Mouse (Mus musculus): ENCODE results near the gene Il16. TPM values are rescaled to one million over a fixed set of nuclear protein-coding genes. Genes with fewer than 3 reads are reported as not detected.

The Il16 gene
- polyA plus RNA-seq, 1 experiment from 2014 or later, result 4.5 TPM

- Histone ChIP-seq H3K27ac (ENCODE audit: low read length) (no peak overlapping the region), H3K36me3 (ENCODE audit: control insufficient read depth, insufficient read depth, low read length) (peaks cover 3% of the 10 kb centered on the region; the same call in 1 of the 2 replicates), H3K4me2 (ENCODE audit: low read depth, low read length) (no peak overlapping the region), H3K9ac (ENCODE audit: low read length) (no peak overlapping the region), H3K4me3 (ENCODE audit: low read length) (no peak overlapping the region), H3K4me1 (replicated peaks; ENCODE audit: control insufficient read depth, insufficient read depth, low read length) (peaks cover 2% of the 10 kb centered on the region; the same call in 1 of the 2 replicates), H3K9me3 (ENCODE audit: control insufficient read depth, low read length) (no peaks in the 10 kb centered on the region), H3K27me3 (ENCODE audit: control insufficient read depth, insufficient read depth, low read depth, low read length) (no peaks in the 10 kb centered on the region)
- ATAC-seq (ENCODE audit: low read depth), result no peak
- 68% methylated on average over 2 of the region's 2 CpGs for WGBS
Measured at GRCm38 (mm10) chr7:83644761-83645160, 100.8 kb downstream of the Il16 start.

- Histone ChIP-seq H3K9ac (ENCODE audit: low read length) (no peak overlapping the region), H3K4me3 (ENCODE audit: low read length) (no peak overlapping the region), H3K36me3 (ENCODE audit: control insufficient read depth, insufficient read depth, low read length) (peaks cover 3% of the 10 kb centered on the region; the same call in 1 of the 2 replicates), H3K4me1 (replicated peaks; ENCODE audit: control insufficient read depth, insufficient read depth, low read length) (peaks cover 2% of the 10 kb centered on the region; the same call in 1 of the 2 replicates), H3K27me3 (ENCODE audit: control insufficient read depth, insufficient read depth, low read depth, low read length) (no peaks in the 10 kb centered on the region), H3K9me3 (ENCODE audit: control insufficient read depth, low read length) (no peaks in the 10 kb centered on the region), H3K27ac (ENCODE audit: low read length) (no peak overlapping the region), H3K4me2 (ENCODE audit: low read depth, low read length) (no peak overlapping the region)
- no peak for ATAC-seq (ENCODE audit: low read depth)
- WGBS, result 71% methylated on average over 6 of the region's 6 CpGs
Measured at GRCm38 (mm10) chr7:83643581-83643980, 101.9 kb downstream of the Il16 start.

GRCm38 (mm10) chr7:83641163-83641562, 104.4 kb downstream of the Il16 start:
- no peak for ATAC-seq (ENCODE audit: low read depth)
- Histone ChIP-seq H3K4me1 (replicated peaks; ENCODE audit: control insufficient read depth, insufficient read depth, low read length) (peaks cover 2% of the 10 kb centered on the region; the same call in 1 of the 2 replicates), H3K4me2 (ENCODE audit: low read depth, low read length) (no peak overlapping the region), H3K27me3 (ENCODE audit: control insufficient read depth, insufficient read depth, low read depth, low read length) (no peaks in the 10 kb centered on the region), H3K36me3 (ENCODE audit: control insufficient read depth, insufficient read depth, low read length) (peaks cover 16% of the 10 kb centered on the region), H3K9ac (ENCODE audit: low read length) (no peak overlapping the region), H3K4me3 (ENCODE audit: low read length) (no peak overlapping the region), H3K9me3 (ENCODE audit: control insufficient read depth, low read length) (no peaks in the 10 kb centered on the region), H3K27ac (ENCODE audit: low read length) (no peak overlapping the region)
- 61% methylated on average over 2 of the region's 2 CpGs for WGBS

- WGBS, result 84% methylated on average over 5 of the region's 5 CpGs
- no peaks in the 10 kb centered on the region for H3K9me3 ChIP-seq (ENCODE audit: control insufficient read depth, low read length)
- H3K27ac ChIP-seq (ENCODE audit: low read length), result no peak overlapping the region
- no peak overlapping the region for H3K4me2 ChIP-seq (ENCODE audit: low read depth, low read length)
- H3K9ac ChIP-seq (ENCODE audit: low read length), result no peak overlapping the region
- no peak overlapping the region for H3K4me3 ChIP-seq (ENCODE audit: low read length)
- peaks cover 2% of the 10 kb centered on the region; the same call in 1 of the 2 replicates for H3K4me1 ChIP-seq (replicated peaks; ENCODE audit: control insufficient read depth, insufficient read depth, low read length)
- no peak for ATAC-seq (ENCODE audit: low read depth)
- H3K27me3 ChIP-seq (ENCODE audit: control insufficient read depth, insufficient read depth, low read depth, low read length), result no peaks in the 10 kb centered on the region
- peaks cover 16% of the 10 kb centered on the region for H3K36me3 ChIP-seq (ENCODE audit: control insufficient read depth, insufficient read depth, low read length)
Measured at GRCm38 (mm10) chr7:83640581-83640980, 104.9 kb downstream of the Il16 start.

GRCm38 (mm10) chr7:83639084-83639483, 106.4 kb downstream of the Il16 start:
- no peak overlapping the region for H3K4me3 ChIP-seq (ENCODE audit: low read length)
- H3K27ac ChIP-seq (ENCODE audit: low read length), result no peak overlapping the region
- H3K27me3 ChIP-seq (ENCODE audit: control insufficient read depth, insufficient read depth, low read depth, low read length), result no peaks in the 10 kb centered on the region
- ATAC-seq (ENCODE audit: low read depth), result no peak
- H3K9me3 ChIP-seq (ENCODE audit: control insufficient read depth, low read length), result no peaks in the 10 kb centered on the region
- H3K9ac ChIP-seq (ENCODE audit: low read length), result no peak overlapping the region
- peaks cover 16% of the 10 kb centered on the region for H3K36me3 ChIP-seq (ENCODE audit: control insufficient read depth, insufficient read depth, low read length)
- peaks cover 2% of the 10 kb centered on the region; the same call in 1 of the 2 replicates for H3K4me1 ChIP-seq (replicated peaks; ENCODE audit: control insufficient read depth, insufficient read depth, low read length)
- no peak overlapping the region for H3K4me2 ChIP-seq (ENCODE audit: low read depth, low read length)
- 74% methylated on average over 3 of the region's 3 CpGs for WGBS

GRCm38 (mm10) chr7:83637781-83638583, 107.5 kb downstream of the Il16 start:
- H3K4me1 ChIP-seq (replicated peaks; ENCODE audit: control insufficient read depth, insufficient read depth, low read length), result peaks cover 5% of the 10 kb centered on the region

GRCm38 (mm10) chr7:83636425-83636824, 109.1 kb downstream of the Il16 start:
- 94% methylated on average over 8 of the region's 8 CpGs for WGBS
- no peak overlapping the region for H3K4me2 ChIP-seq (ENCODE audit: low read depth, low read length)
- H3K9ac ChIP-seq (ENCODE audit: low read length), result no peak overlapping the region
- no peak overlapping the region for H3K27ac ChIP-seq (ENCODE audit: low read length)
- no peak for ATAC-seq (ENCODE audit: low read depth)
- no peaks in the 10 kb centered on the region for H3K27me3 ChIP-seq (ENCODE audit: control insufficient read depth, insufficient read depth, low read depth, low read length)
- no peaks in the 10 kb centered on the region for H3K9me3 ChIP-seq (ENCODE audit: control insufficient read depth, low read length)
- no peak overlapping the region for H3K4me3 ChIP-seq (ENCODE audit: low read length)
- peaks cover 11% of the 10 kb centered on the region for H3K4me1 ChIP-seq (replicated peaks; ENCODE audit: control insufficient read depth, insufficient read depth, low read length)
- H3K36me3 ChIP-seq (ENCODE audit: control insufficient read depth, insufficient read depth, low read length), result peaks cover 16% of the 10 kb centered on the region

More at GRCm38 (mm10) chr7:83637781-83638583, 107.5 kb downstream of the Il16 start:
- H3K4me3 ChIP-seq (ENCODE audit: low read length), result no peak overlapping the region
- WGBS, result 86% methylated on average over 8 of the region's 8 CpGs
- no peak overlapping the region for H3K27ac ChIP-seq (ENCODE audit: low read length)
- H3K27me3 ChIP-seq (ENCODE audit: control insufficient read depth, insufficient read depth, low read depth, low read length), result no peaks in the 10 kb centered on the region
- no peak overlapping the region for H3K4me2 ChIP-seq (ENCODE audit: low read depth, low read length)
- ATAC-seq (ENCODE audit: low read depth), result no peak
- no peaks in the 10 kb centered on the region for H3K9me3 ChIP-seq (ENCODE audit: control insufficient read depth, low read length)
- no peak overlapping the region for H3K9ac ChIP-seq (ENCODE audit: low read length)
- H3K36me3 ChIP-seq (ENCODE audit: control insufficient read depth, insufficient read depth, low read length), result peaks cover 16% of the 10 kb centered on the region

GRCm38 (mm10) chr7:83635726-83636125, 109.8 kb downstream of the Il16 start:
- WGBS, result 92% methylated on average over 2 of the region's 2 CpGs
- Histone ChIP-seq H3K4me1 (replicated peaks; ENCODE audit: control insufficient read depth, insufficient read depth, low read length) (peaks cover 16% of the 10 kb centered on the region), H3K9me3 (ENCODE audit: control insufficient read depth, low read length) (no peaks in the 10 kb centered on the region), H3K9ac (ENCODE audit: low read length) (no peak overlapping the region), H3K4me3 (ENCODE audit: low read length) (no peak overlapping the region), H3K27me3 (ENCODE audit: control insufficient read depth, insufficient read depth, low read depth, low read length) (no peaks in the 10 kb centered on the region), H3K4me2 (ENCODE audit: low read depth, low read length) (no peak overlapping the region), H3K27ac (ENCODE audit: low read length) (no peak overlapping the region), H3K36me3 (ENCODE audit: control insufficient read depth, insufficient read depth, low read length) (peaks cover 14% of the 10 kb centered on the region)
- ATAC-seq (ENCODE audit: low read depth), result no peak

- Histone ChIP-seq H3K27me3 (ENCODE audit: control insufficient read depth, insufficient read depth, low read depth, low read length) (no peaks in the 10 kb centered on the region), H3K4me3 (ENCODE audit: low read length) (no peak overlapping the region), H3K4me2 (ENCODE audit: low read depth, low read length) (no peak overlapping the region), H3K36me3 (ENCODE audit: control insufficient read depth, insufficient read depth, low read length) (peaks cover 14% of the 10 kb centered on the region), H3K27ac (ENCODE audit: low read length) (no peak overlapping the region), H3K9me3 (ENCODE audit: control insufficient read depth, low read length) (no peaks in the 10 kb centered on the region), H3K4me1 (replicated peaks; ENCODE audit: control insufficient read depth, insufficient read depth, low read length) (peaks cover 14% of the 10 kb centered on the region), H3K9ac (ENCODE audit: low read length) (no peak overlapping the region)
- ATAC-seq (ENCODE audit: low read depth), result no peak
- 87% methylated on average over 6 of the region's 6 CpGs for WGBS
Measured at GRCm38 (mm10) chr7:83633856-83634255, 111.7 kb downstream of the Il16 start.

All from lung, embryonic 16.5 days (tissue).